Mouse (Mus musculus): ENCODE data around the gene Asic2. TPM values are rescaled to one million over a fixed set of nuclear protein-coding genes. Genes with fewer than 3 reads are reported as not detected.
A peak's percentile ranks its signal among the peaks of the same experiment; 100 is the strongest.

The Asic2 gene
- polyA plus RNA-seq, 1 experiment from 2014 or later, result 16.2 TPM

- no peak overlapping the region for H3K27ac ChIP-seq (ENCODE audit: low read length)
- no peaks in the 10 kb centered on the region for H3K9me3 ChIP-seq (replicated peaks; ENCODE audit: control insufficient read depth, low read length, poor library complexity, severe bottlenecking)
- ATAC-seq, result no peak
- H3K27me3 ChIP-seq (ENCODE audit: control insufficient read depth, insufficient read depth, low read depth, low read length), result peaks cover 3% of the 10 kb centered on the region
- peaks cover 13% of the 10 kb centered on the region for H3K4me1 ChIP-seq (ENCODE audit: control insufficient read depth, insufficient read depth, low read length)
- H3K36me3 ChIP-seq (ENCODE audit: control insufficient read depth, insufficient read depth, low read length), result no peaks in the 10 kb centered on the region
- no peak overlapping the region for H3K9ac ChIP-seq (ENCODE audit: low read depth, low read length)
- 82% methylated on average over 8 of the region's 8 CpGs for WGBS
- H3K4me2 ChIP-seq (ENCODE audit: low read length), result peak overlapping the region; percentile 42
- peak overlapping the region; percentile 6; the same call in 1 of the 2 replicates for H3K4me3 ChIP-seq (ENCODE audit: low read depth, low read length)
These were observed 817.6 kb downstream of the Asic2 start for GRCm38 (mm10) chr11:81150621-81151020.

DNA sequence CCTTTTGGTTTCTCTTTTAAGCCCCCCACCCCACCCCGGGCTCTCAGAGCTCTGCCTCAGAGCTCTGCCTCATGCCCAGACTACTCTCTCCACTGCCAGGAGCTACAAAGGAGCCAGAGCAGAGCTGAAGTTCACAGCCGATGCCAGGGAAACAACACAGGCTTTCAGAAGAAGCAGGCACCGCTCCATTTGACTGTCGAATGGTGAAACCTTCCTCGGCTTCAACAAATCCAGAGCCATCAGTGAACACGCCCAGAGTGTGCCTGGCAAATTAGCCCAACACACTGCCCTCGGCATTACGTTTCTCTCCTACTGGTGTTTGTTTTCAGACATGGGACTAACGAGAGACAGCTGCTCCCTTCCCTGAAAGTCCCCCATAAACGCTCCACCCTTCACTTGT lies 819.8 kb downstream of the Asic2 start:
- H3K4me2 ChIP-seq (ENCODE audit: low read length), result peak overlapping the region; percentile 22
- ATAC-seq, result no peak
- H3K4me1 ChIP-seq (ENCODE audit: control insufficient read depth, insufficient read depth, low read length), result peaks cover 8% of the 10 kb centered on the region; the same call in 1 of the 2 replicates

DNA sequence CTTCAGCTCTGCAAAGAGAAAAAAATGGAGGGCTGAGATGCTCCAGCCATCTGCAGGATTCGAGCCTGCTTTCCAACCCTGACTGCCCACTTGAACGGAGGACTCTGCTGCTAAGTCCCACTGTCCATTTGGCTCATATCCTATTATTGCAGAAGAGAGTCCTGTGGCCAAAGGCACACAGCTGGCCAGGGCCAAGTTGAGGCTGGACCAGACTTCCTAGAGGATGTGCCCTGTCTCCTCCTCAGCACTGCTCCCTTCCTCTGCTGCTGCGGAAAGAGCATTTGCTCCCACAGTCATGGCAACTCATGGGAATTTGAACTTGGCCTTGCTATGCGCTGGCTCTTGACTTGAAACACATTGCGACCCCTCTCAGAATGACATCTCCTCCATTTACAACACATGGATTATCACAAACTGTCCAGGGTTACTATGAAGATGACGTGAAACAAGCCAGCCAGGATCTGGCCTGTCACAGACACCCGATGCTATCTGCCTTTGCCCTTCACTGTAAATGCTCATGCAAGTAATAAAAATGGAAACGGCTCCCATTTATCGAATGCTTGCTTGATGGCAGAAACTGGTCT lies 821.6 kb downstream of the Asic2 start:
- peaks cover 8% of the 10 kb centered on the region; the same call in 1 of the 2 replicates for H3K4me1 ChIP-seq (ENCODE audit: control insufficient read depth, insufficient read depth, low read length)
- no peak overlapping the region for H3K27ac ChIP-seq (ENCODE audit: low read length)
- no peaks in the 10 kb centered on the region for H3K36me3 ChIP-seq (ENCODE audit: control insufficient read depth, insufficient read depth, low read length)
- H3K9me3 ChIP-seq (replicated peaks; ENCODE audit: control insufficient read depth, low read length, poor library complexity, severe bottlenecking), result no peaks in the 10 kb centered on the region
- peaks cover 3% of the 10 kb centered on the region; the same call in 1 of the 2 replicates for H3K27me3 ChIP-seq (ENCODE audit: control insufficient read depth, insufficient read depth, low read depth, low read length)
- H3K9ac ChIP-seq (ENCODE audit: low read depth, low read length), result no peak overlapping the region
- WGBS, result 86% methylated on average over 9 of the region's 9 CpGs
- H3K4me2 ChIP-seq (ENCODE audit: low read length), result no peak overlapping the region
- H3K4me3 ChIP-seq (ENCODE audit: low read depth, low read length), result no peak overlapping the region
- no peak for ATAC-seq

More for the DNA sequence above, 819.8 kb downstream of the Asic2 start:
- Histone ChIP-seq H3K4me3 (ENCODE audit: low read depth, low read length) (no peak overlapping the region), H3K27ac (ENCODE audit: low read length) (no peak overlapping the region), H3K9ac (ENCODE audit: low read depth, low read length) (no peak overlapping the region), H3K36me3 (ENCODE audit: control insufficient read depth, insufficient read depth, low read length) (no peaks in the 10 kb centered on the region), H3K9me3 (replicated peaks; ENCODE audit: control insufficient read depth, low read length, poor library complexity, severe bottlenecking) (no peaks in the 10 kb centered on the region), H3K27me3 (ENCODE audit: control insufficient read depth, insufficient read depth, low read depth, low read length) (peaks cover 3% of the 10 kb centered on the region; the same call in 1 of the 2 replicates)
- 74% methylated on average over 10 of the region's 10 CpGs for WGBS

- Histone ChIP-seq H3K9ac (ENCODE audit: low read depth, low read length) (no peak overlapping the region), H3K4me2 (ENCODE audit: low read length) (no peak overlapping the region), H3K9me3 (replicated peaks; ENCODE audit: control insufficient read depth, low read length, poor library complexity, severe bottlenecking) (no peaks in the 10 kb centered on the region), H3K27me3 (ENCODE audit: control insufficient read depth, insufficient read depth, low read depth, low read length) (no peaks in the 10 kb centered on the region), H3K36me3 (ENCODE audit: control insufficient read depth, insufficient read depth, low read length) (no peaks in the 10 kb centered on the region), H3K27ac (ENCODE audit: low read length) (no peak overlapping the region), H3K4me1 (ENCODE audit: control insufficient read depth, insufficient read depth, low read length) (no peaks in the 10 kb centered on the region), H3K4me3 (ENCODE audit: low read depth, low read length) (no peak overlapping the region)
- ATAC-seq, result no peak
- 45% methylated on average over 4 of the region's 4 CpGs for WGBS
These were observed 833.1 kb downstream of the Asic2 start for GRCm38 (mm10) chr11:81135141-81135540.

- Histone ChIP-seq H3K27ac (ENCODE audit: low read length) (no peak overlapping the region), H3K9ac (ENCODE audit: low read depth, low read length) (no peak overlapping the region), H3K4me1 (ENCODE audit: control insufficient read depth, insufficient read depth, low read length) (no peaks in the 10 kb centered on the region), H3K4me2 (ENCODE audit: low read length) (no peak overlapping the region), H3K27me3 (ENCODE audit: control insufficient read depth, insufficient read depth, low read depth, low read length) (no peaks in the 10 kb centered on the region), H3K4me3 (ENCODE audit: low read depth, low read length) (no peak overlapping the region), H3K36me3 (ENCODE audit: control insufficient read depth, insufficient read depth, low read length) (no peaks in the 10 kb centered on the region), H3K9me3 (replicated peaks; ENCODE audit: control insufficient read depth, low read length, poor library complexity, severe bottlenecking) (no peaks in the 10 kb centered on the region)
- ATAC-seq, result no peak
- WGBS, result 10% methylated on average over 5 of the region's 5 CpGs
These were observed 834.3 kb downstream of the Asic2 start for GRCm38 (mm10) chr11:81133950-81134349.

- WGBS, result 94% methylated on average over 7 of the region's 7 CpGs
These were observed 835.6 kb downstream of the Asic2 start for GRCm38 (mm10) chr11:81132669-81133068.

GRCm38 (mm10) chr11:81124363-81124762 lies 843.9 kb downstream of the Asic2 start:
- H3K27ac ChIP-seq (ENCODE audit: low read length), result no peak overlapping the region
- no peak overlapping the region for H3K4me3 ChIP-seq (ENCODE audit: low read depth, low read length)
- no peaks in the 10 kb centered on the region for H3K9me3 ChIP-seq (replicated peaks; ENCODE audit: control insufficient read depth, low read length, poor library complexity, severe bottlenecking)
- H3K36me3 ChIP-seq (ENCODE audit: control insufficient read depth, insufficient read depth, low read length), result no peaks in the 10 kb centered on the region
- H3K4me2 ChIP-seq (ENCODE audit: low read length), result no peak overlapping the region
- WGBS, result 97% methylated on average over 6 of the region's 6 CpGs
- no peaks in the 10 kb centered on the region for H3K27me3 ChIP-seq (ENCODE audit: control insufficient read depth, insufficient read depth, low read depth, low read length)
- no peak overlapping the region for H3K9ac ChIP-seq (ENCODE audit: low read depth, low read length)
- ATAC-seq, result no peak
- H3K4me1 ChIP-seq (ENCODE audit: control insufficient read depth, insufficient read depth, low read length), result 0 out of 2 replicates have a peak, but pooled peaks cover 2% of the 10 kb centered on the region

More at GRCm38 (mm10) chr11:81132669-81133068, 835.6 kb downstream of the Asic2 start:
- no peaks in the 10 kb centered on the region for H3K36me3 ChIP-seq (ENCODE audit: control insufficient read depth, insufficient read depth, low read length)
- H3K4me2 ChIP-seq (ENCODE audit: low read length), result no peak overlapping the region
- no peaks in the 10 kb centered on the region for H3K27me3 ChIP-seq (ENCODE audit: control insufficient read depth, insufficient read depth, low read depth, low read length)
- H3K27ac ChIP-seq (ENCODE audit: low read length), result no peak overlapping the region
- no peak for ATAC-seq
- H3K9ac ChIP-seq (ENCODE audit: low read depth, low read length), result no peak overlapping the region
- H3K9me3 ChIP-seq (replicated peaks; ENCODE audit: control insufficient read depth, low read length, poor library complexity, severe bottlenecking), result no peaks in the 10 kb centered on the region
- no peaks in the 10 kb centered on the region for H3K4me1 ChIP-seq (ENCODE audit: control insufficient read depth, insufficient read depth, low read length)
- H3K4me3 ChIP-seq (ENCODE audit: low read depth, low read length), result no peak overlapping the region

DNA sequence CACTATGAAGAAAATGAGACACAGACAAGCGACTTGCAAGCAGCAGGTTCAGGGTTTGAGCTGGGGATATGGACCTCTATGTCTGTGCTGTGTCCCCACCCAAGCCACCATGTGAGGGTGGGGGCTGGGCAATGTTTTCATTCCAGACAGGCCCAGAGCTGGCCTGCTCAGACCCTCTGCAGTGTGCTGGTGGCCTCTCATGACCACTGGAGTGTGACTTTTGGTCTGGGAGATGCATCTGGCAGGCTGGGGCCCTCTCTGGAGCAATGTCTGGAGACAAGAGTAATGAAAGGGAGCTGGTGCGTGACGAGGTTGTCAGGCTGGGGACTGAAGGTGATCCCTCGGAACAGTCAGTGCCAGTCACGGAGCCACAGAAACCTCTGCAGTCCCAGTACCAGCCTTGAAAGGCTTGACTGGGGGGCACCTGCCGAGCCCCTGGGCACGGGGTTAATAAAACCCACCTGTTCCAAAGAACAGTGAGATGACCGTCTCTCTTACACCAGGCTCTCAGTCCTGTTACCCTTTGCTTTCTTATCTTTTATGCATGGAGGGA lies 848.2 kb downstream of the Asic2 start:
- no peak overlapping the region for H3K27ac ChIP-seq (ENCODE audit: low read length)
- WGBS, result 52% methylated on average over 8 of the region's 8 CpGs
- H3K9ac ChIP-seq (ENCODE audit: low read depth, low read length), result no peak overlapping the region

GRCm38 (mm10) chr11:81118055-81118454 lies 850.2 kb downstream of the Asic2 start:
- 33% methylated on average over 7 of the region's 7 CpGs for WGBS
- no peak overlapping the region for H3K9ac ChIP-seq (ENCODE audit: low read depth, low read length)
- 0 out of 2 replicates have a peak, but pooled peaks have one; percentile 64 for ATAC-seq
- H3K36me3 ChIP-seq (ENCODE audit: control insufficient read depth, insufficient read depth, low read length), result no peaks in the 10 kb centered on the region
- 0 out of 2 replicates have a peak, but pooled peaks cover 2% of the 10 kb centered on the region for H3K4me1 ChIP-seq (ENCODE audit: control insufficient read depth, insufficient read depth, low read length)
- H3K27ac ChIP-seq (ENCODE audit: low read length), result no peak overlapping the region
- no peak overlapping the region for H3K4me2 ChIP-seq (ENCODE audit: low read length)
- no peaks in the 10 kb centered on the region for H3K9me3 ChIP-seq (replicated peaks; ENCODE audit: control insufficient read depth, low read length, poor library complexity, severe bottlenecking)
- H3K4me3 ChIP-seq (ENCODE audit: low read depth, low read length), result no peak overlapping the region
- no peaks in the 10 kb centered on the region for H3K27me3 ChIP-seq (ENCODE audit: control insufficient read depth, insufficient read depth, low read depth, low read length)

More for the DNA sequence above, 848.2 kb downstream of the Asic2 start:
- ATAC-seq, result no peak
- Histone ChIP-seq H3K4me1 (ENCODE audit: control insufficient read depth, insufficient read depth, low read length) (0 out of 2 replicates have a peak, but pooled peaks cover 2% of the 10 kb centered on the region), H3K36me3 (ENCODE audit: control insufficient read depth, insufficient read depth, low read length) (no peaks in the 10 kb centered on the region), H3K9me3 (replicated peaks; ENCODE audit: control insufficient read depth, low read length, poor library complexity, severe bottlenecking) (no peaks in the 10 kb centered on the region), H3K27me3 (ENCODE audit: control insufficient read depth, insufficient read depth, low read depth, low read length) (no peaks in the 10 kb centered on the region), H3K4me3 (ENCODE audit: low read depth, low read length) (no peak overlapping the region), H3K4me2 (ENCODE audit: low read length) (no peak overlapping the region)
